Mouse (Mus musculus) bone marrow, adult 2 months (tissue): ENCODE measurements around the gene Chka. TPM values are rescaled to one million over a fixed set of nuclear protein-coding genes. Genes with fewer than 3 reads are reported as not detected.

ENCODE experiments used
- H3K27ac ChIP-seq: fragments of 200-500 bp; 2 replicates; pipeline ENCODE4 v1.5.1; 2012; ENCODE audit warnings: low read depth, mild to moderate bottlenecking, control low read depth, inconsistent platforms, low read length; ENCODE audit not compliant: control insufficient read depth, poor library complexity, insufficient read depth
- H3K4me1 ChIP-seq: fragments of 200-500 bp; 2 replicates; pipeline ENCODE4 v1.6.1; 2011; ENCODE audit warnings: low read length; ENCODE audit not compliant: control insufficient read depth, insufficient read depth
- H3K4me3 ChIP-seq: fragments of 200-500 bp; replicated peaks from 2 replicates; pipeline ENCODE3; 2011; ENCODE audit warnings: mild to moderate bottlenecking, low read depth, low read length, control low read depth; ENCODE audit not compliant: control insufficient read depth
- CTCF ChIP-seq: fragments of 200-500 bp; IDR thresholded peaks from 2 replicates; pipeline ENCODE4 v1.5.1; 2011; ENCODE audit warnings: low read length, control low read depth; ENCODE audit not compliant: control insufficient read depth, insufficient read depth
- POLR2A ChIP-seq: fragments of 200-500 bp; IDR thresholded peaks from 2 replicates; pipeline ENCODE4 v1.6.1; 2011; ENCODE audit warnings: low read depth, mild to moderate bottlenecking, control low read depth, low read length, borderline replicate concordance; ENCODE audit not compliant: control insufficient read depth
- WGBS: fragments of 180-500 bp; shearing (Covaris S2); methylation state at CpG from one replicate; pipeline ENCODE4 v1.1.7; 2018; 5-methylcytosine and 5-hydroxymethylcytosine counted together
- polyA plus RNA-seq: library from polyadenylated mRNA; stranded (reverse); fragments of >200 nt; gene quantifications from 2 replicates; pipeline ENCODE4 v1.2.4, GENCODE M21; 2011; ENCODE audit warnings: low replicate concordance; ENCODE audit not compliant: missing spikeins, insufficient read depth, insufficient read length

Chka gene
- polyA plus RNA-seq, 1 experiment, result 17.3 TPM

DNA sequence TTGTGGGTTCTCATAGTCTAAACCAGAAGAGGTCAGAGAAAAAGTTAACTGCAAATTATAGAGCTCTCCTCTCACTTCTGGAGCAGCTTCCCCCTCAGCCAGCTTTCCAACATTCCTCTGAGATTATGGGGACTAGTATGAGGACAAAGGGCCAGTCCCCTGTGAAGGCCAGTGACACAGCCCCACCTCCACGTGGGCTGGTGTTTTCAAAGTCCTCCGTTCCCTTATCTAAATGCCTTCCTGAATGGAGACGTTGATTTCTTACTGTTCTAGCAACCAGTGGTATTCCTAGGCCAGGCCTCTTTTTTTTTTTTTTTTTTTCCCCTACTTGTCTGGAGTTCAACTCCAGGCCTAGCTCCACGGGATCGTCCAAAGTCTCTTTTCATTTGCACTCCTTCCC is 1.5 kb upstream of the Chka start:
- WGBS, result 64% methylated on average over 5 of the region's 5 CpGs
- TF ChIP-seq POLR2A, result no peak
- no peak for TF ChIP-seq CTCF
- Histone ChIP-seq H3K4me3 (no peak overlapping the region), H3K27ac (no peak overlapping the region), H3K4me1 (peaks cover 3% of the 10 kb centered on the region; the same call in 1 of the 2 replicates)

DNA sequence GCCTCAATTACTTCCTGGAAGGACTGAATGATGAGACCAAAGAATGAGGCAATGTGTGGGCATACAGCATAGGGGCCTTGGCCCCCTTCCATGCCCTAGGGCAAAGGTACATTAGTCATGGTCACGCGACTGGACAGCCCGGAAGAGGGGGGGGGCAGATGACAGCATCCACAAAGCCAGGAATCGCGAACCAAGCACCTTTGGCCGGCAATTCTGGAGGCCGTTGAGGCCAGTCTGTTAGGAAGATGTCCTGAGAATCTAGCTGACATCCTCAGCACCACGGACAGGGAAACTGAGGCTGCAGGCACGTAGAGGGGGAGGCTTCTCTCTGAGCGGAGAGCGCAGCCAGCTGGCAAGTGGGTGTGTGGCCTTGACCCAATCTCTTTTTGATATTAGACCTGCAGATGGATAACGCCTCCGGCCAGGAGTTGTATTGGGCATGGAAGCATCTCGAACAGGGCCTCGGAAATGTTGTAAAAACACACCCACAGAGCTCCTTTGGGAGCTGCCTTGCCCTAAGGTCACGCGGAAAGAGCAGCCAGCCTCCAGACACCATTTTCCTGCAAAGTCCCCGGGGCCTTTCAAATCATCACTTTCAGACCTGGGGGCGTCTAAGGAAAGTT is 615 bp upstream of the Chka start:
- peak overlapping the region; percentile 14 for H3K27ac ChIP-seq
- peaks cover 3% of the 10 kb centered on the region; the same call in 1 of the 2 replicates for H3K4me1 ChIP-seq
- 7% methylated on average over 19 of the region's 19 CpGs for WGBS

DNA sequence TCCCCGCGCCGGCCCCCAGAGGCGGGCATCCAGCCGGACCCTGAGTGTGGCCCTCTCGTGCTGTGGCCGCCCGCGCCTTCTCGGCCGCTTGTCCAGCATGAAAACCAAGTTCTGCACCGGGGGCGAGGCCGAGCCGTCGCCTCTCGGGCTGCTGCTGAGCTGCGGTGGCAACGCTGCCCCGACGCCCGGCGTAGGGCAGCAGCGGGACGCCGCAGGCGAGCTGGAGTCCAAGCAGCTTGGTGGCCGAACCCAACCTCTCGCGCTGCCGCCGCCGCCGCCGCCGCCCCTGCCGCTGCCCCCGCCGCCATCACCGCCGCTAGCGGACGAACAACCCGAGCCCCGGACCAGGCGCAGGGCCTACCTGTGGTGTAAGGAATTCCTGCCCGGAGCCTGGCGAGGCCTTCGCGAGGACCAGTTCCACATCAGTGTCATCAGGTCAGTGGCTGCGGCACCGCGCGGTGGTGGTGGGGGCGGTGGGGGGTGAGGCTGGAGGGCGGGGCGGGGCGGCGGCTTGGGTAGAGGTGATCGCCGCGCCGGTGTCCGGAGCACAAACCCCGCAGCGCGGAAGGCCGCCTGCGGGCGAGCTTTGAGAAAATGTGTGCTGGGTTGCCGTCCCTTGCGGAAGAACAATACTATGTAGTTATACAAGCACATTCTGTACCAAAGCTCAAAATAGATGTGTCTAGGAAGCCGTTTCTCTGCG is 557 bp downstream of the Chka start:
- no peak for TF ChIP-seq CTCF
- no peak for TF ChIP-seq POLR2A
- peak overlapping the region; percentile 91 for H3K27ac ChIP-seq
- peak overlapping the region; percentile 75 for H3K4me3 ChIP-seq
- H3K4me1 ChIP-seq, result peaks cover 3% of the 10 kb centered on the region; the same call in 1 of the 2 replicates
- under 1% methylated on average over 73 of the region's 74 CpGs for WGBS

More for the DNA sequence above, 615 bp upstream of the Chka start:
- peak overlapping the region; percentile 87 for H3K4me3 ChIP-seq
- TF ChIP-seq POLR2A (no peak), CTCF (no peak)

DNA sequence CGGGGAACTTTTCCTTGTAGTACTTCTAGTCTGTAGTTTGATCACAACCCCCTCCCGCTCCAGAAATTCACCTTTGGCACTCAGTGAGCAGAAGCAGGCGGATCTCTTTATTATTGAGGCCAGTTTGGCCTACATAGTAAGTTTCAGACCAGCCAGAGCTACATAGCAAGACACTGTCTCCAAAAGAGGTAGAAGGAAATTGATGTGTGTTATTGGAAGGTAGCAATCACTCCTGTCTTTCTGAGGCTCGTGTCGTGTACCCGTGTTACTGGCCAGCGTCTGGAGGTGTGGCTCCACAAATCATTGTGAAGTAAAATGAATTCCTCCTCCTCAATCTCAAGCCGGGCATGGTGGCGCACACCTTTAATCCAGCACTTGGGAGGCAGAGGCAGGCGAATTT is 1.5 kb downstream of the Chka start:
- WGBS, result 86% methylated on average over 10 of the region's 10 CpGs
- H3K27ac ChIP-seq, result no peak overlapping the region
- TF ChIP-seq POLR2A (no peak), CTCF (no peak)
- H3K4me1 ChIP-seq, result peaks cover 3% of the 10 kb centered on the region; the same call in 1 of the 2 replicates
- H3K4me3 ChIP-seq, result peak overlapping the region; percentile 21

DNA sequence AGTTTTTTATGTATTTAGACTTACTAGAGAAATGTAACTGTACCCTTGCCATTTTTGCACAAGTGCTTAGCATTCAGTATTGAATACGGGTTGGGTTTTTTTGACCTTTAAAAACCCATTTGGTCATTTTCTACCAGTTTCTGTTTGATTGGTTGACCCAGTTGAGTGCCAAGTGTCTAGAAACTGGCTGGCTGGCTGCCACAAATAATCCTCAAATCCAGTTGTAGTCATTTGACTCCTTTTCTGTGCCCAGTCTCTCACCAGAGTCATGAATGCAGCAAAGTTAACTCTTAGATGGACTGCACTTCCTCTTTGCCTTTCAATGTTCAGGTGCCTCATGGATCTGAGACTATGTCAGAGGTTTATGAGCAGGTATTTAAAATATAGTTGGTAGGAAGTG is 2.3 kb downstream of the Chka start:
- Histone ChIP-seq H3K4me3 (no peak overlapping the region), H3K4me1 (peaks cover 3% of the 10 kb centered on the region; the same call in 1 of the 2 replicates), H3K27ac (no peak overlapping the region)
- WGBS, result 78% methylated on average over 1 of the region's 1 CpGs
- no peak for TF ChIP-seq POLR2A
- no peak for TF ChIP-seq CTCF

DNA sequence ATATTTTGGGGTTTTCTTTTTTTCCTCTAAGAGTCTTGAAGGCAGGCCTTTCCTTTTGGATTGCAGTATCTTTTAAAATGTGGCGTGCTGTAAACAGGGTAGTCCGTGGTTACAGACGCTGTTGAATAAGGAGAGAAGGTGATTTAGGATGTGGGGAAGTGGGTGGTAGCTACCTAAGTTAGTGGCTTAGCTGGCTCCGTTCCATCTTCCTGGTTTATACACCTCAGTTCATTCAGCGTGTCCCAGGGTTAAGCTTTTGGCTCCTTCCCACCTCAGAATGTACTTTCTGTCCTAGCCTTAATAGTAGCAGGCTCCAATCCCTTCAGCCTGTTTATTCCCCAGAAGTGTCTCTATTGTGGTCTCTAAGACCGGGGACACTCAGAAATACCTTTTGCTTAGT is 3.5 kb downstream of the Chka start:
- Histone ChIP-seq H3K4me3 (no peak overlapping the region), H3K4me1 (peaks cover 3% of the 10 kb centered on the region; the same call in 1 of the 2 replicates), H3K27ac (no peak overlapping the region)
- 35% methylated on average over 6 of the region's 6 CpGs for WGBS
- TF ChIP-seq CTCF, result no peak
- TF ChIP-seq POLR2A, result no peak

DNA sequence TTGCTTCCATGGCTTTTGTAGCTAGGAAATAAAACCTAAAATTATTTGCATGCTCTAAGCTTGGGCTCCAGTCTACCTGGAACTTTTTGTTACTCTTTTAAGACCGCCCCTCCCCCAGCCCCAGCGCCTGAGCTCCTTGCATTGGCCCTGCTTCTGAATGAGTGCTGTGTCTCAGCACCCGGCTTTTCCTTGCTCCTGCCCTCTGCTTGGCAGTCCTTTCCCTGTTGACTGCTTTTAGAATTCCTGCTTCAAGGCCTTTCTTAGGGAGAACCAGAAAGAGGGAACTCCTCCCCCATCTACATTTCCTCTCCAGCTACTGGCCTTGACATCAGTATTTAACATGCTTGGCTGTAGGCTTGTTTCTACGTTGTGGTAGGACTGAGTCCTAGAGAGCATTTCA is 4.0 kb downstream of the Chka start:
- WGBS, result 53% methylated on average over 4 of the region's 4 CpGs
- no peak overlapping the region for H3K27ac ChIP-seq
- H3K4me1 ChIP-seq, result peaks cover 3% of the 10 kb centered on the region; the same call in 1 of the 2 replicates
- H3K4me3 ChIP-seq, result no peak overlapping the region
- no peak for TF ChIP-seq POLR2A
- TF ChIP-seq CTCF, result no peak

DNA sequence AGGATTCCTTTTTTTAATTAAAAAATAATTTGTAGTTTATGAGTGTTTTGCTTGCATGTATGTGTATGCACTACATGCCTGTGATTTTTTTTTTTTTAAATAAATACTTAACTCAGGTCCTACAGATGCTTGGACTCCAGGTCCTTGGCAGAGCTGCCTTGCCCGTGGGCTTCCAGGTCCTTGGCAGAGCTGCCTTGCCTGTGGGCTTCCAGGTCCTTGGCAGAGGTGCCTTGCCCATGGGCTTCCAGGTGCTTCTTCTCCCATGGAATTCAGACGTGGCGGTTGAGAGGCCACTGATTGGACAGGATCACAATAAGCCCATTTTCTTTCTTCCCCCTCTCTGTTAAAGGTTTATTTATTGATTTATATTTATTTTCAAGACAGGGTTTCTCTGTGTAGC is 5.6 kb downstream of the Chka start:
- Histone ChIP-seq H3K27ac (no peak overlapping the region), H3K4me1 (peaks cover 3% of the 10 kb centered on the region; the same call in 1 of the 2 replicates), H3K4me3 (no peak overlapping the region)
- TF ChIP-seq CTCF, result no peak
- TF ChIP-seq POLR2A, result no peak
- 82% methylated on average over 3 of the region's 3 CpGs for WGBS

DNA sequence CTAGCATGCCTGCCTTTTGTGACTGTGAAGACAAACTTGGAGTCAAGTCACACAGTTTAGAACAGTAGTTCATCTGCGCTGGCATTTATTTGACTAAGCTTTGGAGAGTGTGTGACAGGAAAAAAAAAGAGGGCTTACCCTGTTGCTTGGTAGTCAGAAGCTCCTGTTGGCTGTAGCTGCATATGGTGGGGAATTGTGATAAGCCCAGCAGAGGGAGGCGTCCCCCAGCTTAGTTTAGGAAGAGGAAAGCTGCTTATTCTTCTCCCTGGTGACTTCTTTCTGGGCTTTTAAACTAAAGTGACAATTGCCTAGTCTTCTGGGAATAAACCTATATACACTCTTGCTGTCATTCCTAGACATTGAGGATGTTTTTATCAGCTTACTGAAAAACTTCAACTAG is 11.1 kb downstream of the Chka start:
- no peak overlapping the region for H3K27ac ChIP-seq
- H3K4me3 ChIP-seq, result no peak overlapping the region
- 74% methylated on average over 2 of the region's 2 CpGs for WGBS
- no peaks in the 10 kb centered on the region for H3K4me1 ChIP-seq
- no peak for TF ChIP-seq CTCF
- no peak for TF ChIP-seq POLR2A
